Mouse (Mus musculus) erythroblast, embryonic 14.5 days (primary cell): ENCODE measurements around the gene Ctu1.

Source experiments
- GATA1 ChIP-seq: IDR thresholded peaks from 2 replicates; pipeline ENCODE4 v1.6.1; 2012; ENCODE audit warnings: low read length, inconsistent platforms, mixed read lengths
- TAL1 ChIP-seq: IDR thresholded peaks from 3 replicates; pipeline ENCODE4 v1.6.1; 2012; ENCODE audit warnings: low read length, inconsistent platforms, mixed read lengths

- no peak for TF ChIP-seq TAL1
- no peak for TF ChIP-seq GATA1
Observed at GRCm38 (mm10) chr7:43633940-43634339, 37.9 kb upstream of the Ctu1 start.
